Comparison of ENCODE assay signal across 10 mouse cellular contexts in the genomic region with DNA sequence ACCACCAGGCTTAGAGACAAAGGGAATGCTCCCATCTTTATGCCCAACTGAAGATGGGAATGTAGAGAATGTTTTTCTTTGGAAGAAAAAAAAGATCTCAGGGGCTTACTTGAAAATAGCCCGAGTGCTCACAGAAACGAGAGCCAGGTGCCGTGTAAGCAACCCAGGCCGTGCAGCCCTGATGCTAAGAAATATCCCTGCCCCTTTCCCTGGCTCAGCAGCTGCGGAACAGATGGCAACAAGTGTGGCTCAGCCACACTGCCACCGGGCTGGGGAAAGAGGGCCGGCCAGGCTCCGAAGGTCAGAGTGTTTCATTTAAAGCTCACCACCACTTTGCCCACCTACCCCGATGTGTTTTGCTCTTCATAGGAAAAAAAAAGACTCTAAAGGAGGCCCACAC.
DNase-seq lines count a peak whose midpoint lies in the region; TF ChIP-seq lines count a peak whose summit lies in the region.
"Had no signal": no experiment of that assay in that cellular context is flagged by ENCODE, and none has a peak within 500 bp of the region (broad histone marks: within the 10 kb centered on the region; RNA-seq: fewer than 3 reads in every experiment).

No protein-coding gene starts in this region.

- no peak for TF ChIP-seq POLR2A in kidney, adult 2 months (IDR thresholded peaks at IDR 0.05; ENCODE audit: low read depth, low read length)
- no peak for TF ChIP-seq POLR2A in brain, embryonic 14.5 days (IDR thresholded peaks at IDR 0.05; ENCODE audit: borderline replicate concordance, extremely low read depth, insufficient read depth, insufficient read length, poor library complexity, severe bottlenecking)

- no peak for TF ChIP-seq CTCF in kidney, adult 2 months (conservative IDR thresholded peaks at IDR 0.05; ENCODE audit: insufficient read depth, insufficient read length, low read depth, low read length)
- TF ChIP-seq CTCF in brain, embryonic 14.5 days (IDR thresholded peaks at IDR 0.05; ENCODE audit: borderline replicate concordance, extremely low read depth, insufficient read depth, insufficient read length): no peak

- peak; percentile 8 to 15 for DNase-seq in kidney, postnatal 4 days
- no peak for DNase-seq in kidney, adult 2 months
- DNase-seq in 3T3-L1 (ENCODE audit: low read depth, low spot score): peak; percentile 60
- peak; percentile 52 for DNase-seq in brain, embryonic 14.5 days (ENCODE audit: low read depth)
- peak; percentile 31 for DNase-seq in hindlimb bud, embryonic 11.5 days (ENCODE audit: extremely low spot score, low read depth, low spot score)
- DNase-seq in urinary bladder, postnatal 25 days (ENCODE audit: low spot score): no peak
- DNase-seq in kidney, postnatal 25 days: no peak
- DNase-seq: thymus, postnatal 25 days had no signal

- H3K4me1 ChIP-seq in kidney, adult 2 months (ENCODE audit: control insufficient read depth, insufficient read depth, low read length): no peaks in the 10 kb centered on the region

- 67% methylated on average over 9 of the region's 9 CpGs for WGBS in kidney, adult 2 months

- H3K36me3 ChIP-seq in kidney, adult 2 months (ENCODE audit: control insufficient read depth, insufficient read depth, low read length): no peaks in the 10 kb centered on the region
- H3K36me3 ChIP-seq: heart, embryonic 13.5 days; lung, embryonic 15.5 days had no signal

- no peaks in the 10 kb centered on the region for H3K27me3 ChIP-seq in kidney, adult 2 months (replicated peaks; ENCODE audit: control insufficient read depth, insufficient read depth, low read length)
- H3K27me3 ChIP-seq: heart, embryonic 13.5 days; lung, embryonic 15.5 days had no signal

- H3K4me3 ChIP-seq in kidney, adult 2 months (ENCODE audit: insufficient read depth, low read depth, low read length): no peak overlapping the region
- H3K4me3 ChIP-seq: heart, embryonic 13.5 days; lung, embryonic 15.5 days had no signal

- H3K27ac ChIP-seq in kidney, adult 2 months (ENCODE audit: insufficient read depth, low read depth, low read length): no peak overlapping the region
- H3K27ac ChIP-seq: heart, embryonic 13.5 days; lung, embryonic 15.5 days had no signal

Comparison
In these comparisons a context has a peak if more than half of its experiments do, and no peak if none do; other contexts are left out.
1. DNase-seq: peak in kidney, postnatal 4 days (2 of 2), 3T3-L1 (single experiment), brain, embryonic 14.5 days (single experiment) and hindlimb bud, embryonic 11.5 days (single experiment); none in kidney, adult 2 months (single experiment), urinary bladder, postnatal 25 days (single experiment) and kidney, postnatal 25 days (0 of 2).